ENCODE assay signal across 11 mouse cellular contexts in the genomic region with DNA sequence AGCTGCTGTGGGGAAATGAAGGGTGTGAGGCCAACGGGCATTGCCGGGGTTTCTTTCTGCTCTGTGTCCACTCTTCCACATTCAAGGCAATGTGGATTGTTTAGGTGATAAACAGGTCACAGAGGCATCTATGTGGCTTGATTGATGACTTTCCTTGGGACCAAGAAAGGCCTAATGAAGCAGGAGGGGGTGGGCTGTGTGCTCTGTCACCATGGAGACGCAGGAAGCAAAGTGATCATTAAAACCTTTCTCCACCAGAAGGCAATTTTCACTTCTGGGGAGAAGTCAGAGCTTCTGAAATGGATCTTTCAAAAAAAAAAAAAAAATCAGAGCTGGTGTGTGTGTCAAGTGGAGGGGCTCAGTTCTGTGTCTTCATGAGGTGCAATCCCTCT. TPM values are rescaled to one million over a fixed set of nuclear protein-coding genes. Genes with fewer than 3 reads are reported as not detected.
DNase-seq lines count a peak whose midpoint lies in the region; ATAC-seq lines count a peak whose summit lies in the region.
"Had no signal": no experiment of that assay in that cellular context is flagged by ENCODE, and none has a peak within 500 bp of the region (broad histone marks: within the 10 kb centered on the region; RNA-seq: fewer than 3 reads in every experiment).

No protein-coding gene starts in this region.

- H3K4me2 ChIP-seq in embryonic facial prominence, embryonic 14.5 days (ENCODE audit: low read depth, low read length) = no peak overlapping the region
- H3K4me2 ChIP-seq in hindbrain, embryonic 14.5 days (replicated peaks) = peak overlapping the region; percentile 87
- H3K4me2 ChIP-seq in midbrain, embryonic 15.5 days = peak overlapping the region; percentile 65

- ATAC-seq in embryonic facial prominence, embryonic 14.5 days (ENCODE audit: low read depth) = no peak
- ATAC-seq in hindbrain, embryonic 14.5 days (ENCODE audit: low FRiP score) = peak; percentile 9; the same call in 1 of the 2 replicates
- ATAC-seq in midbrain, embryonic 15.5 days (replicated peaks) = peak; percentile 13
- ATAC-seq: inflammation-experienced regulatory T-cells, adult 6 months; liver, embryonic 12.5 days had no signal

- no peaks in the 10 kb centered on the region for H3K36me3 ChIP-seq in embryonic facial prominence, embryonic 14.5 days (ENCODE audit: control insufficient read depth, insufficient read depth, low read length)
- H3K36me3 ChIP-seq in hindbrain, embryonic 14.5 days (replicated peaks; ENCODE audit: control insufficient read depth, insufficient read depth) = no peaks in the 10 kb centered on the region; the same call in 1 of the 2 replicates
- H3K36me3 ChIP-seq in midbrain, embryonic 15.5 days (replicated peaks) = no peaks in the 10 kb centered on the region
- H3K36me3 ChIP-seq: liver, embryonic 12.5 days had no signal

- H3K27ac ChIP-seq in embryonic facial prominence, embryonic 14.5 days (replicated peaks; ENCODE audit: low read depth, low read length) = no peak overlapping the region
- H3K27ac ChIP-seq in hindbrain, embryonic 14.5 days = peak overlapping the region; percentile 91
- H3K27ac ChIP-seq in midbrain, embryonic 15.5 days = peak overlapping the region; percentile 87
- H3K27ac ChIP-seq: liver, embryonic 12.5 days; macrophage had no signal

- peaks cover 34% of the 10 kb centered on the region for H3K27me3 ChIP-seq in embryonic facial prominence, embryonic 14.5 days (replicated peaks; ENCODE audit: control insufficient read depth, insufficient read depth, low read length)
- H3K27me3 ChIP-seq in hindbrain, embryonic 14.5 days (ENCODE audit: control insufficient read depth, insufficient read depth, low read length) = no peaks in the 10 kb centered on the region
- H3K27me3 ChIP-seq in midbrain, embryonic 15.5 days (replicated peaks) = no peaks in the 10 kb centered on the region

- 32% methylated on average over 3 of the region's 3 CpGs for WGBS in embryonic facial prominence, embryonic 14.5 days
- 23% methylated on average over 3 of the region's 3 CpGs for WGBS in hindbrain, embryonic 14.5 days
- 29% methylated on average over 3 of the region's 3 CpGs for WGBS in midbrain, embryonic 15.5 days

- DNase-seq in embryo, embryonic 10.5 days (ENCODE audit: low spot score) = peak; percentile 50
- DNase-seq in embryonic facial prominence, embryonic 14.5 days (ENCODE audit: low spot score) = no peak
- DNase-seq in hindbrain, embryonic 14.5 days (ENCODE audit: low spot score) = peak; percentile 47
- DNase-seq in cerebellum, adult 9-11 months = no peak
- no peak for DNase-seq in heart, adult 18-20 months
- no peak for DNase-seq in spleen, postnatal 36 days (ENCODE audit: low spot score in 2 of 2)
- DNase-seq: spleen, adult 18-20 months had no signal

- H3K9me3 ChIP-seq in embryonic facial prominence, embryonic 14.5 days (ENCODE audit: control insufficient read depth, low read length) = no peaks in the 10 kb centered on the region
- H3K9me3 ChIP-seq in hindbrain, embryonic 14.5 days (ENCODE audit: control insufficient read depth, low read length) = no peaks in the 10 kb centered on the region
- no peaks in the 10 kb centered on the region for H3K9me3 ChIP-seq in midbrain, embryonic 15.5 days
- H3K9me3 ChIP-seq: liver, embryonic 12.5 days had no signal

- peak overlapping the region; percentile 35; the same call in 1 of the 2 replicates for H3K4me3 ChIP-seq in embryonic facial prominence, embryonic 14.5 days (ENCODE audit: low read depth, low read length)
- H3K4me3 ChIP-seq in hindbrain, embryonic 14.5 days (replicated peaks; ENCODE audit: low read length) = peak overlapping the region; percentile 81
- peak overlapping the region; percentile 74 for H3K4me3 ChIP-seq in midbrain, embryonic 15.5 days
- H3K4me3 ChIP-seq: liver, embryonic 12.5 days had no signal

- H3K4me1 ChIP-seq in embryonic facial prominence, embryonic 14.5 days (ENCODE audit: control insufficient read depth, insufficient read depth, low read length) = 0 out of 2 replicates have a peak, but pooled peaks cover 3% of the 10 kb centered on the region
- H3K4me1 ChIP-seq in hindbrain, embryonic 14.5 days (replicated peaks; ENCODE audit: control insufficient read depth, insufficient read depth, low read length) = peaks cover 27% of the 10 kb centered on the region
- peaks cover 36% of the 10 kb centered on the region for H3K4me1 ChIP-seq in midbrain, embryonic 15.5 days
- H3K4me1 ChIP-seq: liver, embryonic 12.5 days had no signal

- H3K9ac ChIP-seq in embryonic facial prominence, embryonic 14.5 days (ENCODE audit: low read depth, low read length) = no peak overlapping the region
- peak overlapping the region; percentile 94 for H3K9ac ChIP-seq in hindbrain, embryonic 14.5 days
- H3K9ac ChIP-seq in midbrain, embryonic 15.5 days = peak overlapping the region; percentile 84
- H3K9ac ChIP-seq: liver, embryonic 12.5 days had no signal

RNA-seq across cellular contexts. Expression of a gene that starts 24.2 kb away (rescaled TPM):
- 1.8 and 2.1 TPM in 2 replicates for polyA plus RNA-seq in embryonic facial prominence, embryonic 14.5 days (2014; fragmentation: Nextera tagmentation; extraction: Ambion mirVana)
- polyA plus RNA-seq in hindbrain, embryonic 14.5 days (2014; fragmentation: Nextera tagmentation; extraction: Ambion mirVana) = 56.9 and 64.2 TPM in 2 replicates
- 66.3 and 67.1 TPM in 2 replicates for polyA plus RNA-seq in midbrain, embryonic 15.5 days (2015; fragmentation: Nextera tagmentation; extraction: Ambion mirVana)
- total RNA-seq in heart, adult 18-20 months (2021) = under 1 TPM; 0.69 to 0.94 TPM
- polyA plus RNA-seq: macrophage had no signal

Comparison
In these comparisons a context has a peak if more than half of its experiments do, and no peak if none do; other contexts are left out.
1. DNase-seq: peak in embryo, embryonic 10.5 days (single experiment) and hindbrain, embryonic 14.5 days (single experiment); none in embryonic facial prominence, embryonic 14.5 days (single experiment), cerebellum, adult 9-11 months (single experiment), heart, adult 18-20 months (0 of 2) and spleen, postnatal 36 days (0 of 2).
2. RNA of a gene that starts 24.2 kb away (polyA plus RNA-seq): 66.3 to 67.1 TPM in midbrain, embryonic 15.5 days and 56.9 to 64.2 TPM in hindbrain, embryonic 14.5 days; 1.8 to 2.1 TPM in embryonic facial prominence, embryonic 14.5 days; every median in the first group is over 10 times any median in the second.
3. Peak in every context shown above with its lines, with median percentiles within 50 percentile points of each other: H3K4me3 ChIP-seq.